Mouse (Mus musculus): ENCODE data around the gene B4galt7. TPM values are rescaled to one million over a fixed set of nuclear protein-coding genes. Genes with fewer than 3 reads are reported as not detected.

Gene B4galt7
- polyA plus RNA-seq, 1 experiment = 45.3 TPM

- H3K36me3 ChIP-seq (ENCODE audit: control insufficient read depth, insufficient read depth, low read length) = peaks cover 98% of the 10 kb centered on the region
- H3K27ac ChIP-seq (ENCODE audit: control insufficient read depth, insufficient read depth, low read length) = no peak overlapping the region
- H3K4me3 ChIP-seq (ENCODE audit: control insufficient read depth, insufficient read depth, low read length) = no peak overlapping the region
- DNase-seq = no peak
- 94% methylated on average over 12 of the region's 12 CpGs for WGBS
- TF ChIP-seq CTCF (IDR thresholded peaks at IDR 0.05; ENCODE audit: borderline replicate concordance, control insufficient read depth, extremely low read depth, insufficient read depth, low read length, poor library complexity) = no peak
- no peak for TF ChIP-seq POLR2A (IDR thresholded peaks at IDR 0.05; ENCODE audit: control insufficient read depth, extremely low read depth, insufficient read depth, low read length, poor library complexity)
- H3K4me1 ChIP-seq (replicated peaks; ENCODE audit: control insufficient read depth, insufficient read depth, low read length) = no peaks in the 10 kb centered on the region
- H3K27me3 ChIP-seq (ENCODE audit: control insufficient read depth, insufficient read depth, low read length) = no peaks in the 10 kb centered on the region
Observed at GRCm38 (mm10) chr13:55650098-55650497, 50.4 kb downstream of the B4galt7 start.

- Histone ChIP-seq H3K4me1 (replicated peaks; ENCODE audit: control insufficient read depth, insufficient read depth, low read length) (no peaks in the 10 kb centered on the region), H3K27me3 (ENCODE audit: control insufficient read depth, insufficient read depth, low read length) (no peaks in the 10 kb centered on the region), H3K27ac (ENCODE audit: control insufficient read depth, insufficient read depth, low read length) (no peak overlapping the region), H3K4me3 (ENCODE audit: control insufficient read depth, insufficient read depth, low read length) (no peak overlapping the region), H3K36me3 (ENCODE audit: control insufficient read depth, insufficient read depth, low read length) (peaks cover 98% of the 10 kb centered on the region)
- DNase-seq = no peak
- WGBS = 98% methylated on average over 6 of the region's 6 CpGs
- TF ChIP-seq CTCF (IDR thresholded peaks at IDR 0.05; ENCODE audit: borderline replicate concordance, control insufficient read depth, extremely low read depth, insufficient read depth, low read length, poor library complexity) (no peak), POLR2A (IDR thresholded peaks at IDR 0.05; ENCODE audit: control insufficient read depth, extremely low read depth, insufficient read depth, low read length, poor library complexity) (no peak)
Observed at GRCm38 (mm10) chr13:55650980-55651379, 51.3 kb downstream of the B4galt7 start.

Other genes with a start within 250 kb of the B4galt7 start
- 134 and 139 TPM in 2 replicates for gene Lman2, start 237.1 kb upstream of the B4galt7 start, polyA plus RNA-seq (2012; rRNA removed)
- gene Rgs14, start 230.2 kb upstream of the B4galt7 start, polyA plus RNA-seq (2012; rRNA removed) = 179 and 220 TPM in 2 replicates
- gene Slc34a1, start 201.7 kb upstream of the B4galt7 start, polyA plus RNA-seq (2012; rRNA removed) = 0.83 and 6.0 TPM in 2 replicates
- gene Pfn3, start 184.7 kb upstream of the B4galt7 start, polyA plus RNA-seq (2012; rRNA removed) = not detected in 2 replicates
- 0.39 and 1.6 TPM in 2 replicates for gene F12, start 173.1 kb upstream of the B4galt7 start, polyA plus RNA-seq (2012; rRNA removed)
- 228 and 238 TPM in 2 replicates for gene Grk6, start 154.8 kb upstream of the B4galt7 start, polyA plus RNA-seq (2012; rRNA removed)
- gene Prr7, start 135.6 kb upstream of the B4galt7 start, polyA plus RNA-seq (2012; rRNA removed) = 33.8 and 52.2 TPM in 2 replicates
- 7.8 and 9.8 TPM in 2 replicates for gene Dbn1, start 111.8 kb upstream of the B4galt7 start, polyA plus RNA-seq (2012; rRNA removed)
- gene Pdlim7, start 86.2 kb upstream of the B4galt7 start, polyA plus RNA-seq (2012; rRNA removed) = 25.6 and 29.5 TPM in 2 replicates
- 18.2 and 21.9 TPM in 2 replicates for gene Dok3, start 70.6 kb upstream of the B4galt7 start, polyA plus RNA-seq (2012; rRNA removed)
- 97.8 and 100.0 TPM in 2 replicates for gene Ddx41, start 63.2 kb upstream of the B4galt7 start, polyA plus RNA-seq (2012; rRNA removed)
- 381 and 409 TPM in 2 replicates for gene Fam193b, start 28.8 kb upstream of the B4galt7 start, polyA plus RNA-seq (2012; rRNA removed)
- gene Tmed9, start 26.2 kb upstream of the B4galt7 start, polyA plus RNA-seq (2012; rRNA removed) = 73.4 and 76.8 TPM in 2 replicates
- 15.7 and 17.8 TPM in 2 replicates for gene Caml, start 23.1 kb downstream of the B4galt7 start, polyA plus RNA-seq (2012; rRNA removed)
- gene Ddx46, start 35.1 kb downstream of the B4galt7 start, polyA plus RNA-seq (2012; rRNA removed) = 25.3 and 29.5 TPM in 2 replicates
- 61.2 and 62.1 TPM in 2 replicates for gene B230219D22Rik, start 93.2 kb downstream of the B4galt7 start, polyA plus RNA-seq (2012; rRNA removed)
- gene Txndc15, start 114.8 kb downstream of the B4galt7 start, polyA plus RNA-seq (2012; rRNA removed) = 48.9 and 50.8 TPM in 2 replicates
- 12.6 and 18.2 TPM in 2 replicates for gene Pcbd2, start 127.5 kb downstream of the B4galt7 start, polyA plus RNA-seq (2012; rRNA removed)
- gene Catsper3, start 184.7 kb downstream of the B4galt7 start, polyA plus RNA-seq (2012; rRNA removed) = not detected in 2 replicates
- gene Pitx1, start 236.3 kb downstream of the B4galt7 start, polyA plus RNA-seq (2012; rRNA removed) = 0.07 TPM in 1 of 2 replicates, not detected in the other